Mouse (Mus musculus): ENCODE measurements at regions not wholly inside any gene's neighbourhood (a gene's known extent, or its start where the extent isn't known, plus 50 kb on each side); places are given as distances from the start of the nearest gene placed in this dataset.

DNA sequence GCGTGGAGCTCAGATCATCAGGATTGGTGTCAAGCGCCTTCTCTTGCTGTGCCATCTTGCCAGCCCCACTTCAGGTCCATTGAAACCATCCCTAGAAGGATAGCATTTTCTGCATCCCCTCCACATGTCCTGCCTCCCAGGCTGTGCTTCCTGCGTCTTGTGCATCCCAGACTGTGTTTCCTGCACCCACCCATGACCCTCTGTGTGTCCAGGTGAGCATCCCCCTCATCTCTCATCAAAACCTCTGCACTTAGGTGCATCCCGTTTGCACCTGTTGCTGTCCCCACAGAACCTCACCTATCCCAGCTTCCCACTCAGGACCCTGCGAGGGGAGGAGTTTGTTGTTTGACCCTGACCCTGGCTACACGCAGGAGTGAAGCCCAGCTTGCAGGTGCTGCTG is 251.8 kb upstream of the Kcnab2 start:
- no peak for DNase-seq

DNA sequence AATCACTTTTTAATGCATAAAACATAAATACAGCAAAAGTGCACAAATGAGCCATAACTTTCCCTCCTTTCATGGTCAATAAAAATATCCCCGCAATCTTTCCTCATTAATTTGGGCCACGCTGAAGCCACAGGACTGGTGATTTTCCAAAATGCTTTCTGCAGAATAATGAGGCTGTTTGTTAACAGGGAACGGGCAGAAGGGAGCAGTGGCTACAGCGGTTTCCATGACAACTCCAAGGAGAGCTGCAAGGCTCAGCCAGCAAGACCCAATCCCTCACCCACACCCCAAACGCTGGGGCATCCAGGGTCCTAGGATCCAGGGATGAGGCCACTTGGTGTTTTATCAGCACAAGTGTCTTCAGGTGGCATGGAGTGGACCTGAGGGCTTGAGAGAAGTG is 248.2 kb upstream of the Kcnab2 start:
- no peak for DNase-seq

- no peak for DNase-seq
Observed at GRCm38 (mm10) chr4:152725423-152725822, 247.8 kb upstream of the Kcnab2 start.

DNA sequence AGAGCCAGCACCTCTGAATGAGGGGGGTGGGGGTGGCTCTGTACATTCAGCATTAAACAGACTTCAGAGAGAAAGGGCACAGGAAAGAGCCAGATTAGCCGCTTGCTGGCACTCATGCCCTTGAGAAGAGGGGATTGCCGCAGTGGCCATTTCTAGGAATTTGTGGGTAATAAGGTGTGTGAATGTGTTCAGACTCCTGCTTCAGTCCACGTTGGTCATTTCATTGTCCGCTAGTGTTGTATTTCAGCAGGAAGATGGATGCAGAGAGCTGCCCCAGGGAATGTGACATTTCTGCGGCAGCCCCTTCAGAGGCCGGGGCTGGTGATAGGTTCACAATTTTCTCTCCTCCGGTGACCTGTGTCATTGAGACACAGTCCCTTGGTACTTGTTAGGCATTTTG is 247.1 kb upstream of the Kcnab2 start:
- no peak for DNase-seq

DNA sequence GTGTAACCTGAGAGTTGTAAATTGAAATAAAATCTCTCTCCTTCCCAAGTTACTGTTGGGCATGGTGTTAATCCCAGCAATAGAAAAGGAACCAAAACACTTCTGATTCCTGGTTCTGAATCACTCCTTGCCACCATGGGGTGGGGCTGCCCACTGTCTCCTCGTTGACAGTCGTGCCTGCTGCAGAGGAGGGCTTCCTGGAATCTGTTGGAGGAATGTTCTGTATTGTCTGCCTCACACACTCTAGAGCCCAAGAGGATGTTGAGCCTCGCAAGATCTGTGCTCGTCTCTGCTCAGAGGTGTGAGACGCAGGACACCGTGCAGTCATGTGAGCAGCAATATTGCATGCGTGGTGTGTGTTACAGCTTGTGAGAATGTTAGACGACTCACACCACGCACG is 246.4 kb upstream of the Kcnab2 start:
- DNase-seq = no peak

- no peak for DNase-seq
Observed at GRCm38 (mm10) chr4:152720528-152720927, 242.9 kb upstream of the Kcnab2 start.

DNA sequence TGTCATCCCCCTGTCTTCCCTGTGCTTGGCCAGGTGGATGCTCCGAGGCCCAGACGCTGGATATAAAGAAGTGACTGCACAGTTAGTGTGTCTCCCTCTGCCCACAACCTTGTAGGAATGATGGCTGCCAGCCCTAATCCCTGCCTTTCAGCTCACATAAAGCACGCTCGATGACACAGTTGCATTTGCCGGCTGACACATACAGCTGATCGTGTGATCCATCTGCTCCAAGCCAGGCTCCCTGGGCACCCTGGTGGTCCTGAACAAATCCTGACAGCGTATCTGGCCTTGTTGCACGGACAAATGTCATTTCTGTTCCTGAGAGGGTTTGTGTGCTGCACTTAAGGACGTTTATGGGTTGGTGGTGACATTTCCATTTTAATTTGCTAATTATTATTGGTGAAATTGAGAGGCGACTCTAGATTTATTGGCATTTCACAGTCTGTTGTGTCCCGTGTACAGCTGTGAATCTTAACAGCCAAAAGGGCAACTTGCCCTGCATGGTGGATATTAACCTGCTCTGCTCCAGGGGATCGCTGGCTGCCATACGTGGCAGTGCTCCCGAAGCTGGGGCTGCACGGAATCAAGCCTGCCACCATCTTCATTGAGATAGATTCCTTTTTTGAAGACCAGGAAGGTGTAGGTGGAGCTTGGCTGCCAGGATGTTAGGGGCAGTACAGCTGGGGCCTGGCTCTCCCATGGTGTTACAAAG is 241.9 kb upstream of the Kcnab2 start:
- DNase-seq = no peak

- DNase-seq = no peak
Observed at GRCm38 (mm10) chr4:152710339-152710738, 232.7 kb upstream of the Kcnab2 start.

- DNase-seq = peak; percentile 8
Observed at GRCm38 (mm10) chr4:152700217-152700616, 222.5 kb upstream of the Kcnab2 start.

- DNase-seq = peak; percentile 10
Observed at GRCm38 (mm10) chr4:152697247-152697960, 219.7 kb upstream of the Kcnab2 start.

- DNase-seq = no peak
Observed at GRCm38 (mm10) chr4:152691735-152692134, 214.1 kb upstream of the Kcnab2 start.

- DNase-seq = no peak
Observed at GRCm38 (mm10) chr4:152691302-152691701, 213.6 kb upstream of the Kcnab2 start.

GRCm38 (mm10) chr4:152690766-152691165 is 213.1 kb upstream of the Kcnab2 start:
- DNase-seq = no peak

- DNase-seq = no peak
Observed at GRCm38 (mm10) chr4:152689831-152690230, 212.2 kb upstream of the Kcnab2 start.

DNA sequence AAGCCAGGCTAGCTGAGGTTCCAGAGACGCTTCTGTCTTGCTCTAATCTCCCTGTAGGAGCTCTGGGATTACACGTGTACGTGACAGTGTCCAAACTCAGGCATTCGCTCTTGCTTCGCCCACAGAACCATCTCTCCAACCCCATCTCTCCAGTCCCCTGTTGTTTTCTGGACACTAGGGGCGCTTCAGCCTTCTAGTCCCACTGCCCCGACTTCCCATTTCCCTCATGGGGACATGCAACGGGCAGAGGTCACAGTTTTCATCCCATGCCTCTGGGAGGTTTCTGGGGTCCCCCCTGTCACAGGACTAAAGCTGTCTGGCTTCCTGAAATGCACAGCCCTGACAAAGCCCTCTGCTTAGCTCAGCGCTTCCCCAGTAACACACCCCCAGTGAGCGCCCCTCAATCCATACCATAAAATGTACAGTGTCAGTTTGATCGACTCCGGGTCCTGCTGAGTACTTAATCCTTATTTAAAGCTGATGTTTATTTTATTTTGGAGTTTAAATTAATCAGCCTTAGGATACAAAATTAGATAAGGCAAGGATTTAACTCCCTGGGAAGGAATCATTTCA is 208.9 kb upstream of the Kcnab2 start:
- DNase-seq = no peak

GRCm38 (mm10) chr4:152674140-152674539 is 196.5 kb upstream of the Kcnab2 start:
- DNase-seq = no peak

DNA sequence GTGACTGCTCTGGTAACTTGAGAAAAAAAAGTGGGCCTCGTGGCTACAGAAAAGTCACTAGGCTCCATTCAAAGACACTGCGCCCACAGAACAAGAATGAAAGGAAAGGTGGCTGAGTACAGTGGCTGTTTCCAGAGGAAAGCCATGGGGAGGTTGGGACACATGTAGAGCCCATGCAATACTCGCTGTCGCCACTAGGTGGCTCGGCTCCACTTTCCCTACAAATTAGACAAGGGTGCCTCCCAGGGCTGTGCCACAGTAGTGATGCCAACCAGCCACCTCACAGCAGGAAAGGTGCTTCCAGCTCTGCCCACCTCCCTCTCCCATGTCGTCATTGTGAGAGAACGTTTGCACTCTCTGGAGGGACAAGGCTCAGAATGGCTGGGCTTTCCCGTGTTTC is 185.8 kb upstream of the Kcnab2 start:
- DNase-seq = peak; percentile 34

- DNase-seq = no peak
Observed at GRCm38 (mm10) chr4:152663069-152663468, 185.4 kb upstream of the Kcnab2 start.

DNA sequence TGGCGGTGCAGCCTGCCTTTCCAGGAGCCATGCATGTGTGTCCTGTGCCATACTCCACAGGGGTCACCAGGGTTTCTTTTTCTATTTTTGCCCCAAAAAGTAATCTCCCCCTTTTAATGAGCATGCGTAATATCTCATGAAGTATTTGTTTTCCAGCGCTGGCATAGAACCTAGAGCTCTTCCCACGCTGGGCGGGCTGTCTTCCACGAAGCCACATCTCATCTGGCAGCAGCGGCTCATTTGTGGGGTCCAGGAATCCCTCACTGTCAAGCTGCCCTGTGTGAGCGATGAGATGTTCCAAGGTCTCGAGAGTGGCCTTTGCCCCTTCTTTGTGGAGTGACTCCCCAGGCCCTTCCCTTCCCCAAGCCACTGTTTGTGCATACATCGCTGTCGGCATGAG is 184.8 kb upstream of the Kcnab2 start:
- no peak for DNase-seq

GRCm38 (mm10) chr4:152650198-152650597 is 172.5 kb upstream of the Kcnab2 start:
- DNase-seq = no peak

GRCm38 (mm10) chr4:152647620-152648019 is 169.9 kb upstream of the Kcnab2 start:
- peak; percentile 45 for DNase-seq

GRCm38 (mm10) chr4:152647084-152647483 is 169.4 kb upstream of the Kcnab2 start:
- DNase-seq = no peak

GRCm38 (mm10) chr4:152637088-152637487 is 159.4 kb upstream of the Kcnab2 start:
- no peak for DNase-seq

GRCm38 (mm10) chr4:152633896-152634295 is 156.2 kb upstream of the Kcnab2 start:
- no peak for DNase-seq
